Mouse (Mus musculus): ENCODE data around the gene Rtn1.

- TF ChIP-seq TAL1 (conservative IDR thresholded peaks at IDR 0.05; ENCODE audit: low read depth, low read length) (no peak), GATA1 (IDR thresholded peaks at IDR 0.05; ENCODE audit: borderline replicate concordance, low read length) (no peak), CTCF (IDR thresholded peaks at IDR 0.05; ENCODE audit: low read depth, low read length) (no peak)
Measured at GRCm38 (mm10) chr12:72296552-72296951, 112.3 kb downstream of the Rtn1 start.
